Mouse (Mus musculus): ENCODE measurements around the gene Reep6.

DNA sequence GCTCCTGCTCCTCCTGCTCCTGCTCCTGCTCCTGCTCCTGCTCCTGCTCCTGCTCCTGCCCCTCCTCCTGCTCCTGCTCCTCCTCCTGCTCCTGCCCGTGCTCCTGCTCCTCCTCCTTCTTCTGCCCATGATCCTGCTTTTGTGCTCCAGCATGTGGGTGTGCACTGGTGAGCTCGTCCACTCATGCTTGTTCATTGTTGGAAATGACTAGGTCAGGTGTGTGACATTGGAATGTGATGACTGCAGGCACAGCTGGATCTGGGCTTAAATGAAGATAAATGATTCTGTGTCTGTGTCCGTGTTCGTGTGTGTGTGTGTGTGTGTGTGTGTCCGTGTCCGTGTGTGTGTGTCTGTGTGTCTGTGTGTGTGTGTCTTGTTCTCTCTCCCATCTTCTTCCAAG is 38.6 kb downstream of the Reep6 start:
- TF ChIP-seq POLR2A (IDR thresholded peaks at IDR 0.05; ENCODE audit: borderline replicate concordance, extremely low read depth, low read depth, low read length) (no peak), CTCF (IDR thresholded peaks at IDR 0.05; ENCODE audit: insufficient read depth, low read length) (no peak)

Data from lung, adult 2 months (tissue).